Mouse (Mus musculus) ES-Bruce4 (cell line): ENCODE measurements around the gene Tbcd.
A peak's percentile ranks its signal among the peaks of the same experiment; 100 is the strongest.

Source experiments
- CTCF ChIP-seq: IDR thresholded peaks from one replicate; pipeline ENCODE4 v1.8.1; 2011; ENCODE audit warnings: low read depth, low read length
- EP300 ChIP-seq: IDR thresholded peaks from 2 replicates; pipeline ENCODE4 v1.6.1; 2011; ENCODE audit warnings: low read depth, low read length; ENCODE audit not compliant: insufficient read depth
- POLR2A ChIP-seq: IDR thresholded peaks from one replicate; pipeline ENCODE4 v1.8.1; 2011; ENCODE audit warnings: low read length; ENCODE audit not compliant: insufficient read depth

DNA sequence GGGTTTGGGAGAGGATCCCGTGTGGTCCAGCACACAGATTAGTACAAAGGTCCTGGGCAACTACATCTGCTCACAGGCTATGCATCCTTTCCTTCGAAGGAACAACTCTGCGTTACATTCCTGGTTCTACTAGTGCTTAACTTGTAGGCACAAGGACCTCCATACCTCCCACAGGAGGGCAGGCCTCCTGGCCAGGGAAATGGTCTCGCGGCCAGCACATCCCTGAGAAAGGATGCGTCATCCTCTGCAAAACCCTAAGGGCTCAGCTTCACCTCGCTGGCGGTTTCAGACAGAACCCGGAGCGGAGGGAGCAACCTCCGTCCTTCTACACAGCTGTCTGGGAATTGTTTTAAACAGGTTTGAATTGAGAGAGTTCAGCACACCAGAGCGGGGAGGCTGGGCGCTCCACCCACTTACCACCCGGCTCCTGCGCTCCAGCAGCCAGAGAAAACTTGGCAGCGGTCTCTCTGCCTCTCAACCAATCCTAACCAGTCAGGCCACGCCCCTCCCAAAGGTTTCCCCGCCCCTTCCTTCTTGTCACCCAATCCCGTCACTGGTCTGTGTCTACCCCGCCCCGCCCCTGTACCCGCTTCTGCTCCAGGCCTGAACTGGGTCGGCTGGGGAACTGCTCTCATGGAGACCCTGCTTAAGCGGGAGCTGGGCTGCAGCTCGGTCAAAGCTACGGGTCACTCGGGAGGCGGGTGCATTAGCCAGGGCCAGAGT, 30.8 kb upstream of the Tbcd start, which contains the start of gene Fn3krp:
- no peak for TF ChIP-seq CTCF
- peak; percentile 70 for TF ChIP-seq POLR2A
- no peak for TF ChIP-seq EP300
